Mouse (Mus musculus) embryonic facial prominence, embryonic 15.5 days (tissue): ENCODE data around the gene Gaa. TPM values are rescaled to one million over a fixed set of nuclear protein-coding genes. Genes with fewer than 3 reads are reported as not detected.
"Not testable (repeated sequence)": the region's sequence is repeated elsewhere in the genome, so short reads cannot be mapped to it uniquely, and the experiment has no call there.

ENCODE experiments used
- ATAC-seq: fragments of 200-750 bp; cut with Nextera tagmentation; 2 replicates; pipeline ENCODE4 v1.8.0; 2017; ENCODE audit warnings: low read depth, moderate TSS enrichment; ENCODE audit not compliant: insufficient number of reproducible peaks, low FRiP score, low TSS enrichment
- H3K27ac ChIP-seq: fragments of 300-500 bp; sonication (generic); replicated peaks from 2 replicates; pipeline ENCODE4 v1.5.1; 2015; ENCODE audit warnings: mild to moderate bottlenecking, inconsistent platforms
- H3K27me3 ChIP-seq: fragments of 300-500 bp; sonication (generic); 2 replicates; pipeline ENCODE4 v1.6.1; 2015; ENCODE audit warnings: inconsistent platforms
- H3K36me3 ChIP-seq: fragments of 300-500 bp; sonication (generic); 2 replicates; pipeline ENCODE4 v1.6.1; 2015; ENCODE audit warnings: mild to moderate bottlenecking, inconsistent platforms
- H3K4me1 ChIP-seq: fragments of 300-500 bp; sonication (generic); 2 replicates; pipeline ENCODE4 v1.6.1; 2015; ENCODE audit warnings: inconsistent platforms
- H3K4me2 ChIP-seq: fragments of 300-500 bp; sonication (generic); replicated peaks from 2 replicates; pipeline ENCODE4 v1.6.1; 2015; ENCODE audit warnings: mild to moderate bottlenecking, inconsistent platforms
- H3K4me3 ChIP-seq: fragments of 300-500 bp; sonication (generic); replicated peaks from 2 replicates; pipeline ENCODE4 v1.5.1; 2015; ENCODE audit warnings: mild to moderate bottlenecking, inconsistent platforms
- H3K9ac ChIP-seq: fragments of 300-500 bp; sonication (generic); 2 replicates; pipeline ENCODE4 v1.6.1; 2015; ENCODE audit warnings: inconsistent platforms
- H3K9me3 ChIP-seq: fragments of 300-500 bp; sonication (generic); replicated peaks from 2 replicates; pipeline ENCODE4 v1.6.1; 2016; ENCODE audit warnings: inconsistent platforms
- WGBS: fragments of 180-500 bp; shearing (Covaris S2); methylation state at CpG from one replicate; pipeline ENCODE4 v1.1.7; 2015; 5-methylcytosine and 5-hydroxymethylcytosine counted together
- polyA plus RNA-seq: library from polyadenylated mRNA; unstranded; fragments of >200 nt; fragmentation: Nextera tagmentation; extraction: Ambion mirVana; gene quantifications from 2 replicates; pipeline ENCODE4 v1.2.1, GENCODE M21; 2015

Gene Gaa
- polyA plus RNA-seq, 1 experiment from 2014 or later, result 90.1 TPM

DNA sequence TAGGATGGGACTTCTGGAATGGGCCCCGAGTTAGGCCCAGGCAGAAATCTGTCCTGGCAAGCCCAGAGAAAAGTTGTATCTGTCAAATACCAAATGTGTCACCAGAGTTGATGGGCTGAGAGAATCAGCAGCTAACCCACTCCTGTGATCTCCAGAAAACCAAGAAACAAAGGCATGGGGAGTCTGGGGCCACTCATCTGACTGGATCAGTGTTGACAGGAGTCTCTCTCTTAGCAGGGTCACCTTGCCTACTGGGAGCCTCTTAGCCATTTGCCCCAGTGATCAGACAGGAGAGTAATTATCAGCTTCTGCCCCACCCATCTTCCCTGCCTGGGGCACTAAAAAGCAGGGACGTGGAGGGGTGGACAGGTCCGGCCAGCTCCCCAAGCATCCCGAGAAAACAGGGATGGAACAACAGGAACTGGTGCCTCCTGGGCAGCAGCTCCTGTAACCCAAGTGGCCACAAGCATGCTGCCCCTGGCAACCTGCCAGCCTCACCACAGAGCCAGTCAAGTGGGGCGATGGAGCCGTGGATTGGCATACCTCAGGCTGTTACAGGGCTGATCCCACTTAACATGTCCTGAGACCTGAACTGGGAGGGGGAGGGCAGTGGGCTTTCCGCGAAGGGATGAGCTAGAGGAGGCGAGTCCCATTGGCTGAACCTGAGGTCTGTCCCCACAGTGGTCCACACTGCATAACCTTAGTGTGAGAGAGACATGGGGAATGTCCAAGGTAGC lies 18.3 kb downstream of the Gaa start:
- no peak overlapping the region for H3K27ac ChIP-seq
- H3K9ac ChIP-seq, result no peak overlapping the region
- no peaks in the 10 kb centered on the region for H3K27me3 ChIP-seq
- WGBS, result 49% methylated on average over 9 of the region's 9 CpGs
- no peak overlapping the region for H3K4me3 ChIP-seq
- H3K36me3 ChIP-seq, result peaks cover 85% of the 10 kb centered on the region
- H3K4me2 ChIP-seq, result no peak overlapping the region
- no peak for ATAC-seq
- H3K9me3 ChIP-seq, result no peaks in the 10 kb centered on the region
- peaks cover 7% of the 10 kb centered on the region; the same call in 1 of the 2 replicates for H3K4me1 ChIP-seq

DNA sequence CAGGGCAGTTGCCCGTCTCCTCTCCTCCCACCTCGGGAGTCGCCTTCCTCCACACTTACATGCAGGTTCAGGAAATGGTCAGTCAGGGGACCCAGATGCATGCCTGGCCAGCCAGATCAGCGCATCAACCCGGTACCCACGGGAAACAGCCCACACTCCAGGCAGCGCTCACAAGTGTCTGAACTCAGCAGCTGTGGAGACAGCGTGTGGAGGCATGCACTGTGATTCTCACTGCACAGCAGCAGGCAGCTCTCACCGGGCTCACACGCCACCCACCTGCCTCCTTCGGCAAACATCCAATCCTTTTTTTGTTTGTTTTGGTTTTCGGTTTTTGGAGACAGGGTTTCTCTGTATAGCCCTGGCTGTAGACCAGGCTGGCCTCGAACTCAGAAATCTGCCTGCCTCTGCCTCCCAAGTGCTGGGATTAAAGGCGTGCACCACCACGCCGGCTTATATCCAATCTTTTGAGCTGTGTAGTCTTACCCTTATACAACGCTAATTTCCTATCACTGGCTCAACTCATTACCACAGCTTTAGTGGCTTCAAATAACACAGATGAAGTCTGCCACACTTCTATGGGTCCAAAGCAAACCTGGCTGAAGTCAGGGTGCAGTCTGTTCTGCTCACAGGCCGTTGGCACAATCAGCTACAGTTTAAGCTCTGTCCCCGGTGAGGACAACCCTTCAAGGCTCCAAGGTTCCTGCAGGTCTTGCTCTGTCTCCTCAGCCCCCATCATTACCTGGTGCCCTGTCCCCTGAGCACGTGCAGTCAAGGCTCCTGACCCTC lies 19.7 kb downstream of the Gaa start:
- peaks cover 7% of the 10 kb centered on the region; the same call in 1 of the 2 replicates for H3K4me1 ChIP-seq
- H3K4me2 ChIP-seq, result no peak overlapping the region
- ATAC-seq, result no peak
- H3K4me3 ChIP-seq, result no peak overlapping the region
- H3K9ac ChIP-seq, result no peak overlapping the region
- H3K27me3 ChIP-seq, result no peaks in the 10 kb centered on the region
- no peaks in the 10 kb centered on the region for H3K9me3 ChIP-seq
- peaks cover 86% of the 10 kb centered on the region for H3K36me3 ChIP-seq
- no peak overlapping the region for H3K27ac ChIP-seq
- WGBS, result 77% methylated on average over 20 of the region's 20 CpGs

DNA sequence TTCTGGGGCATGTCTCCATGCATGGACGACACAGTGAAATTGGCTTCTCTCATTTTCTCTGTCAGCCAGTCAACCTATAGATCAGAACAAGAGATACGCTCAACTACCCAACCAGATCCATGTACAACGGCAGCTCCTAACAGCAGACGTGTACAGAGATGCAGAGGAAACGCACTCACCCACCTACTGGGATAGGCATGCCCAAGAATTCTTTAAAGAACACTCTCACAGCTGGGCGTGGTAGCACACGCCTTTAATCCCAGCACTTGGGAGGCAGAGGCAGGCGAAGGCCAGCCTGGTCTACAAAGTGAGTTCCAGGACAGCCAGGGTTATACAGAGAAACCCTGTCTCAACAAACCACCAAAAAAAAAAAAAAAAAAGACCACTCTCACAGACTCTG lies 25.2 kb downstream of the Gaa start:
- not testable (repeated sequence) for ATAC-seq, H3K4me1 ChIP-seq, H3K4me3 ChIP-seq, H3K9ac ChIP-seq, H3K27me3 ChIP-seq, H3K9me3 ChIP-seq, H3K4me2 ChIP-seq, H3K27ac ChIP-seq
- WGBS, result 93% methylated on average over 8 of the region's 8 CpGs
- peaks cover 97% of the 10 kb centered on the region for H3K36me3 ChIP-seq

DNA sequence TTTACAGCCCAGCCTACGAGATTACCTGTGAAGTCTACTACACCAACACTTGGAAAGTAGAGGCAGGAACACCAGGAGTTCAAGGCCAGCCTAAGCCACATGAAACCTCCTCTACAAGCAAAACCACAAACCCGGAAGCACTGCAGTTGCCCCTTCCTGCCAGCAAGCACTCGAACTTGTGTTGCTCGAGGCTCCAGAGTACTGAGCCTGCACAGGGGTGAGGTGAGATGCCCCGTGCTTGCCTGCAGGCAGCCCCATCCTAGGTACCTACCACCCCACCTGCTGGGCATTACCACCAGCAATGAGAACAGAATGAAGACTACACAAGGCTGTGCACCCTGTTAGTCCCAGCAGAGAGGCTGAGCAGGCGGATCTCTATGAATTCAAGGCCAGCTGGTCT lies 30.3 kb downstream of the Gaa start:
- Histone ChIP-seq H3K27ac (no peak overlapping the region), H3K9ac (no peak overlapping the region), H3K4me1 (peaks cover 21% of the 10 kb centered on the region), H3K4me3 (0 out of 2 replicates have a peak overlapping the region, but pooled peaks have one; percentile 3), H3K36me3 (peaks cover 51% of the 10 kb centered on the region), H3K27me3 (no peaks in the 10 kb centered on the region), H3K4me2 (peak overlapping the region; percentile 81), H3K9me3 (no peaks in the 10 kb centered on the region)
- ATAC-seq, result no peak
- 77% methylated on average over 6 of the region's 6 CpGs for WGBS

DNA sequence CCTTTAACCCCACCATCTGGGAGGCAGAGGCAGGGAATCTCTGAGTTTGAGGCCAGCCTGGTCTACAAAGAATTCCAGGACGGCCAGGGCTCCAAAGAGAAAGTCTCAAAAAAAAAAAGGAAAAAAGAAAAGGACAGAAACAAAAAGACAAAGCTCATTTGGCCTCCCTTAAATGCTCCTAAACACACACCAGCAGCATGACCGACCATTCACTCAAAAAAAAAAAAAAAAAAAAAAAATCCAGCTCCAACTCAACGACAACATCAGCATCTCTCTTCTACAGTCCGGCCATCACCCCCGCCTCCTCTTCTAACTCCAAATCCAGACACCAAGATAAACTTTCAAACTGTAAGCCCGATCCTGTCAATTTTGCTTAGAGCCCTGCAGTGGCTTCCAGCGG lies 31.2 kb downstream of the Gaa start:
- H3K36me3 ChIP-seq, result peaks cover 41% of the 10 kb centered on the region
- H3K9ac ChIP-seq, result peak overlapping the region; percentile 97
- WGBS, result 6% methylated on average over 7 of the region's 7 CpGs
- H3K27ac ChIP-seq, result peak overlapping the region; percentile 92; the same call in 1 of the 2 replicates
- H3K4me1 ChIP-seq, result peaks cover 21% of the 10 kb centered on the region
- H3K9me3 ChIP-seq, result no peaks in the 10 kb centered on the region
- no peaks in the 10 kb centered on the region for H3K27me3 ChIP-seq
- peak overlapping the region; percentile 81 for H3K4me2 ChIP-seq
- peak overlapping the region; percentile 99 for H3K4me3 ChIP-seq
- ATAC-seq, result no peak

DNA sequence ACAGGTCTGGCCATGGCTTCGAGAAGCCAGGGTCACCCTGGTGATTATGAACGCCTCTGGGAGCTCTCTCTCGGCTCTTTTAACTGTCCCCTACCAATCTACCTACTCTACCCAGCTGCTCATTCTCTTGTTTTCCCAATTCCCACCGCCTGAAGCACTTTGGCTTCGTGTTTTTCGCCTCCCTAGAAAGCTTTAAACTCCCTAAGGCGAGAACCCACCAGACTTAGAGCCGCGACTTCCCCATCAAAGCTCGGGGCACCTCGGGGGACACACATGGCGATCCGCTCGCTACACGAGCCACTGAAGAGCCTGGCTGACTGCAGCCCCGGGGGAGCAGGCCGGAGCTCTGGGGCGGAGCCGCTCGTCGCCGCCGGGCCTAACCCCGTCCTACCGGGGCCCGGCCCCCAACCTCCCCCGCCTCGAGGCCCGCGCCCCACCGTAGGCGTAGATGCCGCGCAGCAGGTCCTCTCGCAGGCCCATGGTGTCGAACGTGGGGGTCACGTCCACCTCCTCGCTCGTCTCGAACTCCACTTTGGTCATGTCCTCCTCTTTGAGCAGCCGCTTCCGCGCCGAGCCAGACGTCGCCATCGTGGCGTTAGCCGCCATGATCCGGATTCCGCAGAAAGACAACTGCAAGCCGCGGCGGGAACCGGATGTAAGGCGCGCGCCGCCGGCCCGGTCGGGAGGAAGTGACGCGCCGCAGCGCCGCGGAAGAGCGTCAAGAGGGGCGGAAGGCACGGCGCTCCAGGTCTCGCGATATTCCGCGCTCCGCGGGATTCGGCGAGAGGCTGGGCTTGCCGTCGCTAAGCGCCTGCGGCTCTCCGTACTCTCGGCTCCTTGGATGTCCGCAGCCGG lies 31.9 kb downstream of the Gaa start, which contains the start of gene Eif4a3:
Gene Eif4a3 (minus strand): TSS at position 699 of the 855 bp plus-strand sequence.
- Histone ChIP-seq H3K4me2 (peak within 1 kb of the TSS; percentile 81), H3K4me1 (peaks cover 21% of the 10 kb centered on the region), H3K27ac (peak within 1 kb of the TSS; percentile 92), H3K36me3 (peaks cover 34% of the 10 kb centered on the region), H3K9ac (peak within 1 kb of the TSS; percentile 97), H3K9me3 (no peaks in the 10 kb centered on the region), H3K27me3 (no peaks in the 10 kb centered on the region), H3K4me3 (peak within 1 kb of the TSS; percentile 99)
- ATAC-seq, result peak; percentile 94
- under 1% methylated on average over 86 of the region's 89 CpGs for WGBS

DNA sequence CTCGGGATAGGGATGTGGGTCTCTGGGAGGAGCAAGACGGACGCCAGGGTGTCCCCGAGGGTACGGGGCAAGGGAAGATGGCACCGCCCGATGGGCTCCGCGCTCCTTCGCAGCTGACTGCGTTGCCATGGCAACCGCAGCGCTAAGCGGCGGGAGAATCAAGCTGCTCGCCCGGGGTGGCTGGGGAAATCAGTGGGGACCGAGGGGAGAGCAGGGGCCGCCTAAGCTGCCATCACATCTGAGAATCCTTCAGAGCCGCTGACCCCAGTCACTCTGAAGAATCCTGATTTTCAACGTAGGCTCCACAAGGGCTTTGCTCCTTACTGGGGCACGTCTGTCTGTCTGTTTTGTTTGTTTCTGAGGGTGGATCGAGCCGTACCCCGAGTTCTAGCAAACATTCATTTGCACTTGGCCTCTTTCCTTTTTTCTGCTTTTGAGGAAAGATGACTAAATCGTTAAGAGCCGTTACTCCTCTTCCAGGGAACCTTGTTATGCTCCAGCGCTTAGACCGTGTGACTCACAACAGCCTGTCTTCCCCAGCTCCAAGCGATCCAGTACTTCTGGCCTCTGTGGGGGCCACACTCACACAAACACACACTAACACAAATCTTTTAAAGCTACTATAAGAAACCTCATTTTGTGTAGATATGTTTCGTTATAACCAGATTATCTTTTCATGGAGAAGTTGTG lies 32.7 kb downstream of the Gaa start:
- under 1% methylated on average over 31 of the region's 31 CpGs for WGBS
- H3K9me3 ChIP-seq, result no peaks in the 10 kb centered on the region
- peak overlapping the region; percentile 97 for H3K9ac ChIP-seq
- no peak for ATAC-seq
- peaks cover 21% of the 10 kb centered on the region for H3K4me1 ChIP-seq
- H3K4me2 ChIP-seq, result peak overlapping the region; percentile 81
- H3K27ac ChIP-seq, result peak overlapping the region; percentile 92
- peak overlapping the region; percentile 99 for H3K4me3 ChIP-seq
- H3K27me3 ChIP-seq, result no peaks in the 10 kb centered on the region
- peaks cover 27% of the 10 kb centered on the region for H3K36me3 ChIP-seq

DNA sequence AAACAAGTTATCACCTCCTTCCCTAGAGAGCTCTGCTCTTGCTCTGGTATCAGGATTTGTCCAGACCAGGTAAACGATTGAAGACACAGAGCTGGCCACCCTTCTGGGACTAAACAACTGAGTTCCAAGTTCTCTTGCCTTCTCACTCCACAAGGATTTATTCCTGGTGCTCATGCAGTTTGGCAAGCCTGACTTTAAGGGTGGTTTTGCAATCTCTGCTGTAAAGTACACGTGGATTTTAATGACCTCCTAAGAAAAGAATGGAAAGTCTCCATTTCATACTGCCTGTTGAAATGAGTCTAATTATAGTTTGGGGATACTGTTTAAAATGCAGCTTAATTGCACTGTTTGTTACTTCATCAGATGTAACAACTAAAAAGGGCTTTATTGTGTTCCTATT lies 33.3 kb downstream of the Gaa start:
- H3K4me2 ChIP-seq, result peak overlapping the region; percentile 81; the same call in 1 of the 2 replicates
- WGBS, result 28% methylated on average over 2 of the region's 2 CpGs
- H3K36me3 ChIP-seq, result peaks cover 21% of the 10 kb centered on the region
- no peak overlapping the region for H3K27ac ChIP-seq
- H3K9me3 ChIP-seq, result no peaks in the 10 kb centered on the region
- no peak overlapping the region for H3K9ac ChIP-seq
- ATAC-seq, result no peak
- peaks cover 21% of the 10 kb centered on the region for H3K4me1 ChIP-seq
- H3K4me3 ChIP-seq, result no peak overlapping the region
- H3K27me3 ChIP-seq, result no peaks in the 10 kb centered on the region

DNA sequence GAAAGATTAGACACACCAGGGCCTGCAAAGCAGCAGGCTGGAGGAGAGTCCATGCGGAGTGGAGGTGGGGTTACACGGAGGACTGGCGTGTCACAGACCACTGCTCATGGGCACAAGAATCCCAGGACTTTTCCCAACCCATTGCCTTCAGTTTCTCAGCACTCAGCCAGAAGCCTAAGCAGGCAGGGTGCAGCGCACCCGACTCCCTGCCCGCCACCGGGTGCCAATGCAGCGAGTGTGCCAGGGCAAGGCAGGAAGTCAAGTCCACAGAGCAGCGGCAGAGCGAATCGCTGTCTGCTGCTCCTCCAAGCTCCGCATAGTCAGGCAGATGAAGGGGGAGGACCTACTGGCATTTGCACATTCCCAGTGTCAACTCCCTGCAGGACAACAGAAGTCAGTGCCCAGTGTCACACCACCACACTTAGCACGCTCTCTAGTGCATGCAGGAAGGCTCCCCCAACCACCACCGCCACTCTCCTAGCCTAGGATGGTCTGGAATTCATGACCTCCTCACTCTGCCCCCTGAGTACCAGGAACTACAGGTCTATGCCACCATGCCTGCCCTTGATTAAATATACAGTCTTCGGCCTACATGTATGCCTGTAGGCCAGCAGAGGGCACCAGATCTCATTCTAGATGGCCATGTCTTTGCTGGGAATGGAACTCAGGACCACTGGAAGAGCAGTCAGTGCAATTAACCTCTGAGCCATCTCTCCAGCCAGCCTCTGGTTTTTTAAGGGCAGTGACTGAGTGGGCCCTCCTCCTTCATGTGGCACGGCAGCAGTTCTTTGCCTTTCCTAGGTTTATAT lies 37.4 kb downstream of the Gaa start:
- Histone ChIP-seq H3K9me3 (no peaks in the 10 kb centered on the region), H3K4me1 (peaks cover 12% of the 10 kb centered on the region; the same call in 1 of the 2 replicates), H3K4me3 (no peak overlapping the region), H3K4me2 (no peak overlapping the region), H3K36me3 (no peaks in the 10 kb centered on the region), H3K27me3 (no peaks in the 10 kb centered on the region), H3K9ac (no peak overlapping the region), H3K27ac (no peak overlapping the region)
- WGBS, result 42% methylated on average over 16 of the region's 16 CpGs
- no peak for ATAC-seq
